Comparison of ENCODE assay signal across 22 mouse cellular contexts in genomic region chr12:52662907-52663790, GRCm38 (mm10). TPM values are rescaled to one million over a fixed set of nuclear protein-coding genes. Genes with fewer than 3 reads are reported as not detected.
DNase-seq lines count a peak whose midpoint lies in the region; ATAC-seq and TF ChIP-seq lines count a peak whose summit lies in the region.
"Had no signal": no experiment of that assay in that cellular context is flagged by ENCODE, and none has a peak within 500 bp of the region (broad histone marks: within the 10 kb centered on the region; RNA-seq: fewer than 3 reads in every experiment).

No protein-coding gene starts in this region.

- 49% methylated on average over 7 of the region's 7 CpGs for WGBS in kidney, adult 2 months
- 65% methylated on average over 7 of the region's 7 CpGs for WGBS in kidney, embryonic 14.5 days

- no peaks in the 10 kb centered on the region for H3K27me3 ChIP-seq in kidney, adult 2 months (replicated peaks; ENCODE audit: control insufficient read depth, insufficient read depth, low read length)
- no peaks in the 10 kb centered on the region for H3K27me3 ChIP-seq in kidney, embryonic 14.5 days (ENCODE audit: control insufficient read depth, insufficient read depth, low read length)
- H3K27me3 ChIP-seq: forebrain, embryonic 15.5 days; heart, embryonic 13.5 days; hindbrain, embryonic 15.5 days had no signal

- no peak overlapping the region for H3K9ac ChIP-seq in kidney, embryonic 14.5 days (ENCODE audit: low read depth, low read length)
- H3K9ac ChIP-seq: forebrain, embryonic 15.5 days; heart, embryonic 13.5 days; hindbrain, embryonic 15.5 days had no signal

- TF ChIP-seq CTCF in kidney, adult 2 months (conservative IDR thresholded peaks at IDR 0.05; ENCODE audit: insufficient read depth, insufficient read length, low read depth, low read length): no peak

- H3K4me3 ChIP-seq in kidney, adult 2 months (ENCODE audit: insufficient read depth, low read depth, low read length): no peak overlapping the region
- H3K4me3 ChIP-seq in kidney, embryonic 14.5 days (ENCODE audit: low read length): no peak overlapping the region
- H3K4me3 ChIP-seq: embryonic facial prominence, embryonic 10.5 days; erythroblast, embryonic 14.5 days; forebrain, embryonic 15.5 days; heart, embryonic 13.5 days; hindbrain, embryonic 15.5 days had no signal

- no peak for ATAC-seq in kidney, embryonic 14.5 days (ENCODE audit: low FRiP score, low TSS enrichment)
- ATAC-seq: CD4-positive, CD25-positive, alpha-beta regulatory T cell, adult 4 months; forebrain, embryonic 15.5 days had no signal

- H3K4me2 ChIP-seq in kidney, embryonic 14.5 days (replicated peaks; ENCODE audit: low read depth, low read length): no peak overlapping the region
- H3K4me2 ChIP-seq: forebrain, embryonic 15.5 days; heart, embryonic 13.5 days; hindbrain, embryonic 15.5 days had no signal

- TF ChIP-seq POLR2A in kidney, adult 2 months (IDR thresholded peaks at IDR 0.05; ENCODE audit: low read depth, low read length): no peak

- H3K4me1 ChIP-seq in kidney, adult 2 months (ENCODE audit: control insufficient read depth, insufficient read depth, low read length): no peaks in the 10 kb centered on the region
- no peaks in the 10 kb centered on the region for H3K4me1 ChIP-seq in kidney, embryonic 14.5 days (ENCODE audit: control insufficient read depth, insufficient read depth, low read length)
- H3K4me1 ChIP-seq: embryonic facial prominence, embryonic 10.5 days; forebrain, embryonic 15.5 days; heart, embryonic 13.5 days; hindbrain, embryonic 15.5 days had no signal

- no peaks in the 10 kb centered on the region for H3K36me3 ChIP-seq in kidney, adult 2 months (ENCODE audit: control insufficient read depth, insufficient read depth, low read length)
- no peaks in the 10 kb centered on the region for H3K36me3 ChIP-seq in kidney, embryonic 14.5 days (ENCODE audit: control insufficient read depth, insufficient read depth, low read length)
- H3K36me3 ChIP-seq: embryonic facial prominence, embryonic 10.5 days; forebrain, embryonic 15.5 days; G1E; heart, embryonic 13.5 days; hindbrain, embryonic 15.5 days had no signal

- no peak overlapping the region for H3K27ac ChIP-seq in kidney, adult 2 months (ENCODE audit: insufficient read depth, low read depth, low read length)
- H3K27ac ChIP-seq in kidney, embryonic 14.5 days (ENCODE audit: low read depth, low read length): no peak overlapping the region
- H3K27ac ChIP-seq: embryonic facial prominence, embryonic 10.5 days; forebrain, embryonic 15.5 days; heart, embryonic 13.5 days; hindbrain, embryonic 15.5 days had no signal

- no peaks in the 10 kb centered on the region for H3K9me3 ChIP-seq in kidney, embryonic 14.5 days (ENCODE audit: control insufficient read depth, low read length)
- H3K9me3 ChIP-seq: embryonic facial prominence, embryonic 10.5 days; forebrain, embryonic 15.5 days; G1E; heart, embryonic 13.5 days; hindbrain, embryonic 15.5 days had no signal

- DNase-seq in kidney, adult 2 months: peak; percentile 74
- DNase-seq in 416B (ENCODE audit: low read depth) (peak; percentile 59), NIH3T3 (ENCODE audit: low read depth) (peak; percentile 77)
- DNase-seq in kidney, postnatal 25 days: peak; percentile 14 to 46
- no peak for DNase-seq in urinary bladder, postnatal 4 days (ENCODE audit: low spot score in 2 of 2)
- DNase-seq in left cerebral cortex, adult 11 months (ENCODE audit: low spot score): no peak
- DNase-seq: adrenal gland, adult 2 months; adrenal gland, postnatal 25 days; B cell, adult 2 months; cerebellum, adult 18-20 months; cerebellum, adult 9-11 months; gastrocnemius, postnatal 36 days; heart, adult 11 months; heart, postnatal 36 days had no signal

RNA-seq across cellular contexts. Expression of gene Akap6, which starts 36.0 kb away (rescaled TPM):
- polyA plus RNA-seq in kidney, adult 2 months (2012; rRNA removed): 0.22 and 0.25 TPM in 2 replicates
- 0.04 and 0.18 TPM in 2 replicates for polyA plus RNA-seq in kidney, embryonic 14.5 days (2014; fragmentation: Nextera tagmentation; extraction: Ambion mirVana)
- polyA plus RNA-seq: erythroblast, embryonic 14.5 days; G1E had no signal

Comparison
In these comparisons a context has a peak if more than half of its experiments do, and no peak if none do; other contexts are left out.
1. DNase-seq: peak in kidney, adult 2 months (single experiment), 416B (single experiment), NIH3T3 (single experiment) and kidney, postnatal 25 days (2 of 2); none in urinary bladder, postnatal 4 days (0 of 2) and left cerebral cortex, adult 11 months (single experiment).